Mouse (Mus musculus) embryonic facial prominence, embryonic 12.5 days (tissue): ENCODE results near the gene Grxcr1. TPM values are rescaled to one million over a fixed set of nuclear protein-coding genes. Genes with fewer than 3 reads are reported as not detected.

Experiments used
- ATAC-seq: fragments of 200-750 bp; cut with Nextera tagmentation; 2 replicates; pipeline ENCODE4 v1.8.0; 2017; ENCODE audit not compliant: insufficient number of reproducible peaks, insufficient read depth, low FRiP score, low TSS enrichment
- H3K27ac ChIP-seq: fragments of 300-500 bp; sonication (generic); 2 replicates; pipeline ENCODE4 v1.5.1; 2016; ENCODE audit warnings: mild to moderate bottlenecking
- H3K27me3 ChIP-seq: fragments of 300-500 bp; sonication (generic); 2 replicates; pipeline ENCODE4 v1.6.1; 2016; ENCODE audit warnings: mild to moderate bottlenecking, moderate library complexity
- H3K36me3 ChIP-seq: fragments of 300-500 bp; sonication (generic); 2 replicates; pipeline ENCODE4 v1.6.1; 2016; ENCODE audit warnings: mild to moderate bottlenecking
- H3K4me1 ChIP-seq: fragments of 300-500 bp; sonication (generic); 2 replicates; pipeline ENCODE4 v1.6.1; 2016
- H3K4me2 ChIP-seq: fragments of 300-500 bp; sonication (generic); replicated peaks from 2 replicates; pipeline ENCODE4 v1.6.1; 2016; ENCODE audit warnings: mild to moderate bottlenecking, moderate library complexity
- H3K4me3 ChIP-seq: fragments of 300-500 bp; sonication (generic); 2 replicates; pipeline ENCODE4 v1.5.1; 2016; ENCODE audit warnings: mild to moderate bottlenecking
- H3K9ac ChIP-seq: fragments of 300-500 bp; sonication (generic); 2 replicates; pipeline ENCODE4 v1.6.1; 2016; ENCODE audit warnings: mild to moderate bottlenecking, moderate library complexity
- H3K9me3 ChIP-seq: fragments of 300-500 bp; sonication (generic); 2 replicates; pipeline ENCODE4 v1.6.1; 2016; ENCODE audit warnings: mild to moderate bottlenecking, moderate library complexity
- WGBS: fragments of 180-500 bp; shearing (Covaris S2); methylation state at CpG from one replicate; pipeline ENCODE4 v1.1.7; 2016; 5-methylcytosine and 5-hydroxymethylcytosine counted together
- polyA plus RNA-seq: library from polyadenylated mRNA; unstranded; fragments of >200 nt; fragmentation: Nextera tagmentation; extraction: Ambion mirVana; gene quantifications from 2 replicates; pipeline ENCODE4 v1.2.1, GENCODE M21; 2016

Gene Grxcr1
- polyA plus RNA-seq, 1 experiment from 2014 or later = 0.15 TPM

DNA sequence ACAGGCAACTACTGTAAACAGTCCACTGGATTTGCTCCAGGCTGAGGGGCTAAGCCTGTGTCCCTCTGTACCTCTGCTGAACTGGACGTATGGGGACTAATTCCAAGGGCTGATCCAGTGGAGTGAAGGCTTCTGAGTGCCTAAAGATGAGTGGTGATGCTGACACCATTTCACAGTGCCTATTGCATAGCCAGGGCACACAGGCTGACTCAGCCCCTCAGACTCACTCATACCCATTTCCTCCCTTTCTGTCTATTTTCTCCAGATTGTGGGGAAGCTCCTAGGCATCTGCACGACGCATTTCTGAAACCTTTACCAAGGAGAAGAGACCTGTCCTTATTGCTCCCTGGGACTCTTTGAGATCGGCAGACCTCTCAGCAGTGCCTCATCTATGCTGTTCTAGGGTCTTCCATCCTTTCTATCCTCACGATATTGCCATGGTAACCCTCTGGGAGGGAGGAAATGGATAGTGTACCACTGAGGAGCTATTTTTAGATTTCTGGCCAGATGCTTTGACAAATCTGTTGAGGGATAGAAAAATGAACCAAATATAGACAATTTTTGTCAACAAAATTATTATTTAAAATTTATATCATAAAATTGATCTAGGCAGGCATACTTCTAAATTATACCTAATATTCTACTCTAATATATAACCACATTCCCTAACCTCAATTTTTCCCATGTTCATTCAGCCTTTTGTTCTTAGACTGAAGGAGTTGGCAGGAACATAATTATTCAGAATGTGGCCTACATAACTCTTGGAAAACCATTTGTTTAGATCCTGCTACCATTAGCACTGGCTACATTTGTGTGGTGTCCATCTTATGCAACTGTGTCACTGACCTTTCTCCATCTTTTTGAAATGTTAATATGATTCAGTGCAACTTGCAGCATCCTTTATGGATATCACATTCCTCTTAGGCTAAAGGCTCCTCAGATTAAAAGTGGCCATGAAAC lies 66.3 kb downstream of the Grxcr1 start:
- 76% methylated on average over 5 of the region's 5 CpGs for WGBS
- Histone ChIP-seq H3K27me3 (no peaks in the 10 kb centered on the region), H3K9ac (no peak overlapping the region), H3K9me3 (no peaks in the 10 kb centered on the region), H3K4me2 (no peak overlapping the region), H3K4me1 (no peaks in the 10 kb centered on the region), H3K27ac (no peak overlapping the region), H3K36me3 (no peaks in the 10 kb centered on the region), H3K4me3 (no peak overlapping the region)
- no peak for ATAC-seq

DNA sequence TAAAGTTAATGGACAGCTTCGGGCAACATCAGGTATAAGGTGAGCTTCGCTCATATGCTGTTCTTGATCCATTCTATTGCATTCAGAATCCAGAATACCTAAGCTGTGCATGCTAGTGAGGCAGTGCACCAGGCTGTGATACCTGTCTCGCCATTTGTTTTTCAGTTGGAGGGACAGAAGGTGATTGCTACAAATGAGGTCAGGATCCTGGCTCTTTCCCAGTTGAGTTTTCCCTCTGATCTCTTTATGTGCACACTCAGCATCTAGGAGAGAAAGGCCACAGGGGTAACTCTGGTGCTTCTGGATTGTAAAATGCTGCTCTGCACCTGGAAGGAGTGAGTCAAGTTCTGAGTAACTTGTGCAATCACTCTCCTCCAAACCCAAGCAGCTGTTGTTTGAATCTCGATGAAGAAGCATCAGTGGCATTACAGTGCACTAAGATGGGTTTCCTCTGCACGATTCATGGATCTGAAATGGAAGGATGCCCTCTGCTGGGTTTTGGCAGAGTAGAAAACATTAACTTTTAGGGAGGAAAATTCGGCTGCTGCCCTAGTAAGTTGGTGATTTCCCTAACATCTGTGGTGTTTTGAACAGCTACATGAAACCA lies 80.9 kb downstream of the Grxcr1 start:
- no peak for ATAC-seq
- Histone ChIP-seq H3K4me2 (no peak overlapping the region), H3K4me3 (no peak overlapping the region), H3K9me3 (no peaks in the 10 kb centered on the region), H3K27ac (no peak overlapping the region), H3K36me3 (no peaks in the 10 kb centered on the region), H3K27me3 (no peaks in the 10 kb centered on the region), H3K4me1 (no peaks in the 10 kb centered on the region), H3K9ac (no peak overlapping the region)
- 65% methylated on average over 6 of the region's 6 CpGs for WGBS

DNA sequence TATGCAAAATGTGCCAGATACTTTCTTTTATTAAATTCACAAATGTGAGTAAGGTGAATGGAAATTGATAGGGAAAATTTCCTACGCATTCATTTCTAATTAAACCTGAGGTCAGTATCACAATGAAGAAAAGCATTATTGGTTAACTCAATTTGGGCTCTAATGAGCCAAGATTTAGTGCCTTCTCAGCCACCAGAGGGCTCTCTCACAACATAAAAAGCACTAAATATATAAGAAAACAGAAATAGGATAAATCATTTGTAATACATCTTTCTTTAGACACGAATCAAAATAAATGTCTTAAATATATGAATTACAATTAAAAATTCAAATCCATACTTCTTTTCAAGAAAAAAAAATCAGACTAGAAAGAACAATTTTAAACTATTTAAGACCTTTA lies 89.2 kb downstream of the Grxcr1 start:
- no peaks in the 10 kb centered on the region for H3K4me1 ChIP-seq
- no peak overlapping the region for H3K27ac ChIP-seq
- no peaks in the 10 kb centered on the region for H3K27me3 ChIP-seq
- H3K4me3 ChIP-seq = no peak overlapping the region
- ATAC-seq = no peak
- H3K36me3 ChIP-seq = no peaks in the 10 kb centered on the region
- 43% methylated on average over 2 of the region's 2 CpGs for WGBS
- H3K4me2 ChIP-seq = no peak overlapping the region
- H3K9ac ChIP-seq = no peak overlapping the region
- H3K9me3 ChIP-seq = no peaks in the 10 kb centered on the region

DNA sequence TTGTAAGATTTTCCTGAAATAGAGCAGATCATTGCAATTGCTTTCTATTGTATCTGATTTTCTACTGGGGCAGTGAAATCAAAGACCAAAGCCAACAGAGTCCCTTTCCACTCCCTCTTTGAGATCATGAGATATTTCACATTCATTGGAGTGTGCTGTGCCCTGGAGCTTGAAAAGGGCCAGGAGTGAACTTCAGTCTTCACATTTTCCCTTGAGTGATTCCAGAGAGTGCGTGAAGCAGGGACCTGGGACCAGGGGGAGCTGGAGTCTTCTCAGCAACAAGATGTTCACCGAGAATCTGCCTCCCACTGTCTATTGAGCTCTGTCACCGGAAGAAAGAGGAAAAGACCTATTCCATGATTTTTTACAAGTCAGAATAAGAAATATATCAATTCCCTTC lies 91.2 kb downstream of the Grxcr1 start:
- no peaks in the 10 kb centered on the region for H3K9me3 ChIP-seq
- no peak overlapping the region for H3K9ac ChIP-seq
- WGBS = 79% methylated on average over 3 of the region's 3 CpGs
- H3K4me2 ChIP-seq = no peak overlapping the region
- no peaks in the 10 kb centered on the region for H3K4me1 ChIP-seq
- no peaks in the 10 kb centered on the region for H3K36me3 ChIP-seq
- H3K4me3 ChIP-seq = no peak overlapping the region
- no peaks in the 10 kb centered on the region for H3K27me3 ChIP-seq
- no peak overlapping the region for H3K27ac ChIP-seq
- ATAC-seq = no peak

DNA sequence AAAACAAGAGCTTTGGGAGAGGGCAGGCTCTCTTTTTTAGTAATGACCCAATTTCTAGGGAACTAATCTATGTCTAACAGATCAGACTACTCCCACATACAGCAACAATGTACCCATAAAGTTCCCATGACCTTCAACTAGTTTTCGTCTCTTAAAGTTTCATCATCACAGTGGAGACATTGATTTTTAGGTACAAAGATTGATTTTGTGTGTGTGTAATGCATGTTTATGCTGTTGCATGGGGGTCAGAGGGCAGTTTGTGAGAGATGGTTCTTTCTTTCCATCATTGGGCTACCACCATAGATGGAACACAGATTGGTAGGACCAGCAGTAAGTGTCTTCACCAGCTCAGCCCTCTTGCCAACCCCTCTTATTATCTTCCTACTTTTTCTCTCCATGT lies 93.8 kb downstream of the Grxcr1 start:
- H3K4me3 ChIP-seq = no peak overlapping the region
- H3K9ac ChIP-seq = no peak overlapping the region
- H3K27ac ChIP-seq = no peak overlapping the region
- H3K9me3 ChIP-seq = no peaks in the 10 kb centered on the region
- no peaks in the 10 kb centered on the region for H3K36me3 ChIP-seq
- WGBS = 93% methylated on average over 1 of the region's 1 CpGs
- ATAC-seq = no peak
- H3K4me2 ChIP-seq = no peak overlapping the region
- H3K4me1 ChIP-seq = no peaks in the 10 kb centered on the region
- H3K27me3 ChIP-seq = no peaks in the 10 kb centered on the region

DNA sequence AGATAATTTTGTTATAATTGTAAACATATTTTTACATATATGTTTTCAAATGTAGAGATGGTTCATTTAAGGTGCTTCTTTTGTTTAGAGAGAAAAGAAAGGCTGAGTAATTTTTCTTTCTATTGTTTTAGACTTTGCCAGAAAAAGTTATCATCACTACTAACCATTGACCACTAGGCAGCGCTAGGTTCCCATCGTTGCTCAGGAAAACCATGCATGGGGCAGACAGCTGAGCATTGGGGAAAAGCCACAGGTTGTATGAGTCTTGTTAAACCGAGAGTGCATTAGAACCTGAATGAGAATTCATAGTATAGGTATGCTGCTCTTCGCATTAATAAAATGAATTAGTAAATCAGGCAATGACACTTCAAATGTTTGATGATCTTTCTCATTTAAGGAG lies 96.8 kb downstream of the Grxcr1 start:
- Histone ChIP-seq H3K27me3 (no peaks in the 10 kb centered on the region), H3K9ac (no peak overlapping the region), H3K4me1 (no peaks in the 10 kb centered on the region), H3K36me3 (no peaks in the 10 kb centered on the region), H3K4me2 (no peak overlapping the region), H3K4me3 (no peak overlapping the region), H3K9me3 (no peaks in the 10 kb centered on the region), H3K27ac (no peak overlapping the region)
- WGBS = 12% methylated on average over 4 of the region's 4 CpGs
- no peak for ATAC-seq

DNA sequence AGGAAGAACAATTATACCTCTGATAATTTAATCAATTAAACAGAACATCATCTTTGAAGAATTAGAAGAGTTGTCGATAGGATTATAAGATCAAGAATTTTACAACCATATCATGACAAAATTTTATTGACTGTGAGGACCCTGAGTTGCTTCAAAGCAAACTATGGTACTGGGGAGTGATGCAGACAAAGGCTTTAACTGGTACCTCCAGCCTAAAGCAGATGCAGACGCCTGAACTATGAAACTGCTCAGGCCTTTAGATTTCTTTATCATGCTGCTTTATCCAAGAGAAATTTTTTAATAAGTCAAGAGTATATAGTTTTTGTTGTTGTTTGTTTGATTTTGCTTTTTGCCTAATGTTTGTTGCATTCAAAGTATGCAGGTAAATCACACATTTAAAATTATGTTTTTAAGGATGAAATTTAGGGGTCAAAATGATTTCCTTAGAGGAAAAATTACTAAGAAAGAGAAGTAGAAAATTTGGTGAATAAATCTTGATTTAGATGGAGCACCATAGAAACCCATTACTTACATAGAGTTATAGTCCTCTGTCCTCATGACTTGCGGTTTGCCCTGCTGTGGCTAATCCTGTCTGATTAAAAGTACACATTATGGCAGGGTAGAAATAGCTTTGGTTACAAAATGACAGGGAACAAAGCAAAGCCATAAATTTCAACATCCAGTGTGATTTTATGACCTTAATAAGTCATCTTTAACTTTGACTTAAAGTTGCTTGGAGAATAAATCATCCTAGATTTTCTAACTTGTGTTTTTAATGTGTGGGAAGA lies 97.4 kb downstream of the Grxcr1 start:
- Histone ChIP-seq H3K9ac (no peak overlapping the region), H3K9me3 (no peaks in the 10 kb centered on the region), H3K36me3 (no peaks in the 10 kb centered on the region), H3K27ac (no peak overlapping the region), H3K4me3 (no peak overlapping the region), H3K27me3 (no peaks in the 10 kb centered on the region), H3K4me1 (no peaks in the 10 kb centered on the region), H3K4me2 (no peak overlapping the region)
- 80% methylated on average over 3 of the region's 3 CpGs for WGBS
- no peak for ATAC-seq

DNA sequence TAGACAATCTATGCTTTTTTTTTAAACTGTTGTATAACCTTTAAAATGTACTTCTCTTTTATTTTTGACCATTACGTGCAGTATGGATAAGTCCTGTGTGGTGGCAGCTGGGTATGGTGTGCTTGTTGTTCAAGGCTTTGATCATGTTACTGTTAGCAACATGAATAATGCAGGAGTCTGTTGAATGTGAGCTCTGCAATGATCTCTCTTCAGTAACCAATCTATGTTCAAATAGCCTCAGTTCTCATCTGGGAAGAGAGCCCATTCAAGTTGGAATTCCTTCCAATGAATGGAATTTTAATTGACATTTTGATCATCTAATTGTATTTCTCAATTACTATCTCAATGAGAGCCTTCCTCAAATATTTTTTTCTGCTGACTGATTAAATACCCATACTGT lies 115.2 kb downstream of the Grxcr1 start:
- no peaks in the 10 kb centered on the region for H3K36me3 ChIP-seq
- ATAC-seq = no peak
- H3K9ac ChIP-seq = no peak overlapping the region
- 75% methylated on average over 1 of the region's 1 CpGs for WGBS
- H3K27ac ChIP-seq = no peak overlapping the region
- no peaks in the 10 kb centered on the region for H3K27me3 ChIP-seq
- H3K4me2 ChIP-seq = no peak overlapping the region
- H3K4me3 ChIP-seq = no peak overlapping the region
- H3K4me1 ChIP-seq = no peaks in the 10 kb centered on the region
- H3K9me3 ChIP-seq = no peaks in the 10 kb centered on the region

DNA sequence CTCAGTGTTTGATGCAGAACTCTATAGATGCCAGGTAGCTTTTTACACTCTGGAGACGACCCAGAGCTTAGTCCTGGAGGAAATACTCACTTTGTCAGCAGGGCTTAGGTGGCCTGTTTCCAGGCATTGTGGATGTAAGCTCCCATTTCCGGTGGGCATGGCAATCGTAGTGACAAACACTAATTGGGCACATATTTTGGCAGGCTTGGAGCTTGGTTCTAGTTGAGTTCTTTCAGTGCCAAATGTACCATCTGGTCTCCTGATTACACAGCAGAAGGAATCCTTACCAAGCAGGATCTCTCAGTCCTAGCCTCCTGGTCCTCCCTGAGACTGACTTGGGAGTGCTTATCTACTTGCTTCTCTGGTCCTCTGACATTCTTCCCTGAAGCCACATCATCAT lies 118.3 kb downstream of the Grxcr1 start:
- H3K27ac ChIP-seq = no peak overlapping the region
- no peak overlapping the region for H3K4me2 ChIP-seq
- no peak overlapping the region for H3K9ac ChIP-seq
- no peak overlapping the region for H3K4me3 ChIP-seq
- no peaks in the 10 kb centered on the region for H3K36me3 ChIP-seq
- WGBS = 65% methylated on average over 3 of the region's 3 CpGs
- ATAC-seq = no peak
- no peaks in the 10 kb centered on the region for H3K9me3 ChIP-seq
- H3K4me1 ChIP-seq = no peaks in the 10 kb centered on the region
- H3K27me3 ChIP-seq = no peaks in the 10 kb centered on the region

DNA sequence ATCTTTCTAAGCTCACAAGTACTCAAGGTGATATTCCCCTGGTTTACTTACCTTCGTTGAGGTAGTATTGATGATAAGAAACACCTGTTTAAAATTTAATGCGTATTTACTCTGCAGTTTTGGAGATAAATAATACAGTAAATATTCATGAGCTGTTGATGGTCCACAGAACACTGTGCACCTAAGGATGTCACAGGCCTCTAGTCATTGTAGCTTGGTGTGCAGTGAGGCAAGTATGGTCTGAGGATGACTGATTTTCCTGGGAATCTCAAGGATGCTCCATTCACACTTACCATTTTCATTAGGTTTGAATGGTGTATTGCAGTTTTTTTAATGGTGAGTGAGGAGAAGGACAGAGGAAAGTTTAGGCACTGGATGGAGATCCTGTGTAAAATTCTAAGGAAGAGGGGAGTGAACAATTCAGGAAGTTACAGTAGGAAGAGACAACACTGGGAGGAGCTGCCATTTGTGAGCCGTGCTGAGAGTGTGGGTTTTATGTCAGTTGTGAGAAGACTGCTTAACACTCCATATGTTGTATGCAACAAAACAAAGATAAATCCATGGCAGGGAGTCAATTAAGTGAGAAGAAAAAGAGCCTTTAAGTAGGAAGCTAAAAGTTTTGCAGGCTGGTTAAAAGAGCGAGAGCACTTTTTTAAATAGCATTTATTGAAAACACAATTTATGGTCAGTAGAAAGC lies 118.9 kb downstream of the Grxcr1 start:
- WGBS = 82% methylated on average over 4 of the region's 4 CpGs
- Histone ChIP-seq H3K9me3 (no peaks in the 10 kb centered on the region), H3K4me1 (no peaks in the 10 kb centered on the region), H3K9ac (no peak overlapping the region), H3K4me2 (no peak overlapping the region), H3K27ac (no peak overlapping the region), H3K4me3 (no peak overlapping the region), H3K36me3 (no peaks in the 10 kb centered on the region), H3K27me3 (no peaks in the 10 kb centered on the region)
- ATAC-seq = no peak

DNA sequence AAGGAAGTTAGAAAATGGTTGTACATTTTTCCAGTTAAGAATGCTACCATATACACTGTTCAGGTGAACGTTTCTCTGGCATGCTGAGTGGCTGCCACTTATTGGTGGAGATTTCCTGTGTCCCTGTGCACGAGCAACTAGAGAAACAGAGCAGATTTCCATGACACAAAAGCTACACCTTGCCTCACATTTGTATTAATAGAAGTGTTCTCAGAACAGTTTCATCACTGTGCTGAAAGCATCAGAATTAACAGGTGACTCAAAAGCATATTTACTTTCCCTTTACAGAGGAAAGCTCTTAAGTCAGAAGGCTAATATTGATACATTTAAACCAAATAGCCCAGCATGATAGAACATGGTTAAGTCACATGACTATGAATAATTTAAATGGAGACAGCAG lies 130.9 kb downstream of the Grxcr1 start:
- no peaks in the 10 kb centered on the region for H3K36me3 ChIP-seq
- ATAC-seq = no peak

More for the DNA sequence above, 130.9 kb downstream of the Grxcr1 start:
- H3K27ac ChIP-seq = no peak overlapping the region
- no peak overlapping the region for H3K4me2 ChIP-seq
- whole genome bisulfite sequencing = 61% methylated on average over 2 of the region's 2 CpGs
- no peaks in the 10 kb centered on the region for H3K27me3 ChIP-seq
- H3K4me1 ChIP-seq = no peaks in the 10 kb centered on the region
- H3K9ac ChIP-seq = no peak overlapping the region
- no peak overlapping the region for H3K4me3 ChIP-seq
- no peaks in the 10 kb centered on the region for H3K9me3 ChIP-seq
